Mouse (Mus musculus): ENCODE measurements at regions not wholly inside any gene's neighbourhood (a gene's known extent, or its start where the extent isn't known, plus 50 kb on each side); places are given as distances from the start of the nearest gene placed in this dataset.

DNA sequence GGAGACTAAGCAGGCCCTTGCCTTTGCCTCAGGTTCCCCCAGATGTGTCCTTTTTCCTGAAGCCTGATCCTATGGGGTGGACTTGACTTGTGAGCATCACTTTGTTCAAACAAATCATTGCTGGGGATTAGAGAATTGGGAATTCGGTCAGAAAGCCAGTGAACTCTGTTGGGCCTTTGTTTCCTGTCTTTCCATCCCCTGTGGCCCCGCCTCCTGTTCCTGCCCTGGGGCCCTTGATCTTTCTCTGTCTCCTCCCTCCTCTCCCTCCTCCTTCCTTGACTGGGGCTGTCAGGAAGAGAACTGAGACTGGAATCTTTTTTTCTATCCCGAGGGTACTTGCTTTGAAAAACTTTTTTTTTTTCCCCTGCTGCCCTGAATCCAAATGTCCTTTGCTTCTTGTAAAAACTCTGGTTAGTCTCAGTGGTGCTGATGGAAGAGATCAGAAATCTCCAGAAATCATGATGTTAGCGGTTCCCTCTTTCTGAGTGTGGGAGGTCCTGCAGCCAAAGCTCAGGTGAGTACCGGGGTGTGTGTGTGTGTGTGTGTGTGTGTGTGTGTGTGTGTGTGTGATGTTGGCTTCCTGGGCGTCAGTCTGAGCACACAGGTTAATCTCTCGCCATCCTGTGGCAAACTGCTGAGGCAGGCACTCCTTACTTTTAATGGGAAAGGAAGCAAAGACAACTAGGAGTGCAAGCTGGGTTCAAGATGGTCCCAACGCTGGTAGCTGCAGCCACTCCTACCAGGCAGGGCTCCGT lies 118.7 kb downstream of the Ddx11 start:
- TF ChIP-seq POLR2A (IDR thresholded peaks at IDR 0.05; ENCODE audit: borderline replicate concordance, extremely low read depth, insufficient read depth, insufficient read length, poor library complexity, severe bottlenecking) (no peak), CTCF (IDR thresholded peaks at IDR 0.05; ENCODE audit: borderline replicate concordance, extremely low read depth, insufficient read depth, insufficient read length) (no peak)

All from brain, embryonic 14.5 days (tissue).